Mouse (Mus musculus): ENCODE measurements around the gene Dnajc16. TPM values are rescaled to one million over a fixed set of nuclear protein-coding genes. Genes with fewer than 3 reads are reported as not detected.
"Not testable (repeated sequence)": the region's sequence is repeated elsewhere in the genome, so short reads cannot be mapped to it uniquely, and the experiment has no call there.

Gene Dnajc16
- total RNA-seq, 2 experiments from 2014 or later = 10.1 to 12.0 TPM

DNA sequence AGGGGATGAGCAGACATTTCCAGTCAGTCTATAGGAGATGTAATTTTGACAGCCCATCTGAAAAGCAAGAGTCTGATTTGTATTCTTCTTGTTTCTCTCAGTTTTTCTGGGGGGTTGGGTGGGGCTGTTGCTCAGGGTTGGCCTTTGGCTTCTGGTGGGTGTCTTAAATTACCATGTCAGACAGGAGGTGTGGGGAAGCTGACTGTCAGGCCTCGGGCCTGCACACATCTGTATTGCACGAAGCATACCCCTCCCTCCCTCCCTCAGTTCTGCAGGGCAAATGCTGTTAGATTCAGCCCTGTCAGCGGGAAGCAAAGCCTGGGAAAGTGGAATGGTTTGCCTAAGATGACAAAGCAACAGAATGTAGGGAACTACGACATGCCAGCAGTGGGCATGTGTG is 6.2 kb upstream of the Dnajc16 start:
- no peak for DNase-seq

DNA sequence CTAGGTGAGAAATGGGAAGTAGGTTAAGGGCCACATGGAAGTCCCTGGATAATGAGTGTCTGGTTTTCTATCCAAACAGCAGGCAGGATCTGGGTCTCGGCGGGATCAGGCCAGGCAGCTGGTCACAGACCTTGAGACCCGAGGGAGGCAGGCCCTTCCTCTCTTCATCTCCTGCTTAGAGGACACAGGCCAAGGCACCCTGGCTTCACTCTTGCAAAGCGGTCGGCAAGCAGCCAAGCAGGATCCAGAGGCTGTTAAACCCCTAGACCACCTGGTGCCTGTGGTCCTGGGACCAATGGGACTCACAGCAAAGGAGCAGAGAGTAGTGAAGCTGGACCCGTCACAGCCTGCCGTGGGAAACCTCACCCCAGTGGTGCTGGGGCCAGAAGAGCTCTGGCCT is 5.6 kb upstream of the Dnajc16 start:
- peak; percentile 28 for DNase-seq

DNA sequence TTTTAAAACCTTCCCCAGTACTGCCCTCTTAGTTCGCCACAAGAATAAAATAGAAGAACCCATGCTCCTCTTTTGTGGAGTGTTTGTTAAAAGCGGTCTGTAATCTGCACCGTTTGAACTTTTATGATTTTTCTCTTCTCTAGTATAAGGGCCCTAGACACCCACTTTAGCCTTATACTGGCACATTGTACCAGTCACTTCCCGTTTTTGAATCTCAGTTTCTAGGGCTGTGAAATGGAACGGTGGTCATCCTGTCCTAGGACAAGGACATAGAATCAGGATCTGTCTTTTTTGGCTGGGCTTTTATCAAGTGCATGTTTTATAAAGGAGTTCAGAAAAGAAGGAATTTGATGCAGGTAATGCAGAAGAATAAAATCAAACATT is 3.4 kb upstream of the Dnajc16 start:
- DNase-seq = no peak

DNA sequence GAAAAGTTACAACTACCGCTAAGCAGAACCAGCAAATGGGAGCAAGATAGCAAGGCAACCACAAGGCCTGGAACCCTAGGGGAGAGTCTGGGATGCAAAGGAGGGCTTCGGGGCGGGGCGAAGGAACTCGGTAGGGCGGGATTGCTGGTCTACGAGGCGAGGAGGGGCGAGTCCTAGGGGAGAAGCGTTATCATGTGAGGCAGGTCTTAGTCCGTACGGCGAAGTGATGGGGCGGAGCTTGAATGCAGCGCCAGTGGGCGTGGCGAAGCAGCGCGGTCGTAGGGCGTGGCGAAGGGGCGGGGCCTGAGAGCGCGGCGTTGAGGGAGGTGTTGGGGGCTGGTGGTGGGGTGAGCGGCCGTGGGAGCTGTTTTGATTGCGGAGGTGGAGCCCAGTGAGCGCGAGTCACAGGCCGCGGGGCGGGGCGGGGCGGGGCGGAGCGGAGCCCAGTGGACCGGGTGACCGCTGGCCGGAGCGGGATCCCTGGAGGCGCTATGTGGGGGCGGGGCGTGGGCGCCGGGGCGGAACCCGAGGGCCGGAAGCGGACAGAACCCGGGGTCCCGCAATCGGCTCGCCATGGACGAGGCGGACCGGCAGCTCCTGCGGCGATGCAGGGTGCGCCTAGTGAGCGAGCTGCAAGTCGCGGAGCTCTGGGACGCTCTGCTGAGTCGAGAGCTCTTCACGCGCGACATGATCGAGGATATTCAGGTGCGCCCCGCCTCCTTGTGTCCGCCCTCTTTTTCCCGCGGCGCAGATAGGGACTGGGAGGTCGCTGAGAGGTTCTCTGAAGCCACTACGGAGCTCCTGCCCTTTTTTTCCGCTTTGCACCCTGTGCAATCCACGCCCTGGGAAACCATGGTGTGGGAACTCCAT is 2.8 kb upstream of the Dnajc16 start, which contains the start of gene Casp9:
TSS of gene Casp9 (plus strand) at position 331 of the 870 bp plus-strand sequence.
- DNase-seq = peak; percentile 97

DNA sequence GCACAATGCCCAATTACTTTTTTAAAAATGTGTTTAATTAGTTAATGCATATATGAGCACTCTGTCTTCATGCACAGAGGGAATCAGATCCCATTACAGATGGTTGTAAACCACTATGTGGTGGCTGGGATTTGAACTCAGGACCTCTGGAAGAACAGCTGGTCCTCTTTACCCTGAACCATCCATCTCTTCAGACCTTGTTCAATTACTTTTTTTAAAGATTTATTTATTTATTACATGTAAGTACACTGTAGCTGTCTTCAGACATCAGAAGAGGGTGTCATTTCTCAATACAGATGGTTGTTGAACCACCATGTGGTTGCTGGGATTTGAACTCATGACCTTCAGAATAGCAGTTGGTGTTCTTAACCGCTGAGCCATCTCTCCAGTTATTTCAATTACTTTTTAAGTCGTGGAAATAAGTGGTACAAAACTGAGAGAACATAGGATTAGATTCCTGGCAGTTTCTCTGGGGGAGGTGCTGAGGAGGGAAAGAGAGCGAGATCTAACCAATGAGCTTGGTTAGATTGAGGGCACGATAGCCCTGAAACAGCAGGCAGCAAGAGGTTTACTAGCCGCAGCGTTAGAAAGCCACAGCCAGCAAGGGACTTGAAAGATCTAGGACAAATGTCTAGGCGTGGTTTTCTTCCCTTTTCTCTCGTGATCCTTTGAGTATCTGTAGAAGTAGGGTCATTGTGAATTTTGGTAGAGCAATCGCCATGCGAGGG is 2.0 kb upstream of the Dnajc16 start:
- no peak for DNase-seq

DNA sequence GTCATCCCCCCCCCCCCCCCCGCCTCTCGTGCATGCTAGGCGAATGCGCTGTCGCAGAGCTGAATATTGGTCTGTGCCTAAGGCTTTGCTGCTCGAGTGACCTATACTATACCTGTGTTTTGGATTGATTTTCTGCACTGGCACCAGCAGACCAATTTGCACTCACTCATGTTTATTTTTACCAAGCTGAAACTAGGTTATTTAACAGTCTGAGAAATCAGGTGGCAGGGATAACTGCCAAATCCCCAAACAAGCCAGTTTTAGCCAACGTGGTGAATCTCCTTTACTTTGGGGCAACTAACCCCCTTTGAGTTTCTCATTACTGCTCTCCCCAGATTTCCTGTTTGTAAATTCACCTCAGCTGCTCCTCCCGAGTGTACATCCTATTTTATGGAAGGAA is 1.2 kb upstream of the Dnajc16 start:
- DNase-seq = no peak

DNA sequence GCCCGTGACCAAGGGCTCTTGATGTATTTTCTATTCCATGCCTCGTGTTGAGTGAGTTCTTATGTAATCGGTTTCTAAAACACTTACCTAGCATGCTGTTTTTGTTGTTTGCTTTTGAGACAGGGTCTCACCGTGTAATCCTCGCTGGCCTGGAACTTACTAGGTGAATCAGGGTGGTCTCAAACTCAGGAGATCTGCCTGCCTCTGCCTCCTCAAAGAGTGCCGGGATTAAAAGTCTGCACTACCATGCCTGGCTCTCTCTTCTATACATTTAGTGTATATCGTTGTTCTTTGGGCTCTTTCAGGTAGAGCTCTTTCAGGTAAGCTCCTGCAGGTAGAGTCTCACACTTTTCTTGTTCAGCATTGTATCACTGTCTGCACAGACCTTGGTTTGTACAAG is 755 bp upstream of the Dnajc16 start:
- DNase-seq = no peak

DNA sequence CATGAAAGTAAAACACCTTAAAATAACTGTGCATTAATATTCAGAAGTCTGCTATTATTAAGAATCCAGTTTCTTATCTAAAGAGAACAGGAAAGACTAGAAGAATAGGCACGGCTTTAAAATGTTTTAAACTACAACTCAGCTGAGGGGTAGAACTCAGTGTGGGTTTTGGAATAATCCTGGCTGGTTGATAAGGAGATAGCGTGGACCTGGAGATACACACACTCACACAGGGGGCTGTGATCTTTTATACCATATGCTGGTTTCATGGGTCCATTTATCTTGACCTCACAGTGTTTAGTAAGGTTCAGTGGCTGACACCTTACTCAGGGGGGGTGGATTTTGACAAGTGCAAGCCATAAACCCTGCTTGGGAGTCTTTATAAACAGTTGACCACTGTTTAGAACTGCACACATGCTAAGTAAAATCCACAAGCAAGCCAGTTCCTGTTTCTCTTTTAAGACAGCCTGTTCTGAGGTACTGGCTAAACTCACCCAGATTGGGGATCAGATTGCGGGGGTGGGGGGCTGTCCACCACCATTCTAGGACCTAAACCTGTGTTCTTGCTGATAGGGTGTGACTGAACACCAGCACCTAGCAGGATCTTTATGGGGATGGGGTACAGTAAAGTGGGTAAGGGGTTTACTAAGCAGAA is 1.0 kb downstream of the Dnajc16 start:
- DNase-seq = no peak

DNA sequence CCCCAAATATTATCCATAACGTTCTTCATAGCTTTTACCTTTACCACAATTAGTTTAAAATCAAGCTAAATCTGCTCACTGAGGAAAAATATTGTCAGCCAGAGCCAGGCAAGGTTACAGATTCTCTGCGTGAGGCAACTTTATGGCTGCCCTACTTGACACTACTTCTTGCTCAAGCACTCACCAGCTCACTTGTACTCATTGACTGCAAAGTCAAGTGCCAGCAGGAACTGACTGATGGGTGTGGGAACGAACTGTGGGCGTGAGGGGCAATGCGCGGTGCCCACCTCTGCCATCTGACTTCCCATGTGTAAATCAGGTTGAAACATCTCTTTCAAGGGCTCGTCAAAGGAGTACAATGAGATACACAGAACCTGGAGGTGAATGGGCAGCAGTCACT is 3.3 kb downstream of the Dnajc16 start:
- no peak for DNase-seq

DNA sequence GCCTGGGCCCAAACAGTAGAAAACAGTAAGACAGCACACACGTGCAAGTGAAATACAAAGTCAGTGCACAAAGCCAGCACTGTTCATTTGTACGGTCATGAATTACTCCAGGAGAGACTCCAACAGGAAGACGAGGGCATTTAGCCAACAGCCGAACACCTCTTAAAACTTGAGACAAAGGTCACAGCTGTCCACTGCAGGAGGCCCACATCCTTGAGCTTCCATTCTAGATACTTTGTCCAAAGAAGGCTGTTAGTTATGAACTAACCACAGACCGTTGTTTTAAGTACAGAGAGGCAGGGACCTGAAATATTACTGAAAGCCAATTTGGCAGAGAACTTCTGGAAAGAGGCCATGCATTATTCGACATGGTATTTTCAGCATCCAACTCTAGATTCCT is 3.7 kb downstream of the Dnajc16 start:
- DNase-seq = no peak

DNA sequence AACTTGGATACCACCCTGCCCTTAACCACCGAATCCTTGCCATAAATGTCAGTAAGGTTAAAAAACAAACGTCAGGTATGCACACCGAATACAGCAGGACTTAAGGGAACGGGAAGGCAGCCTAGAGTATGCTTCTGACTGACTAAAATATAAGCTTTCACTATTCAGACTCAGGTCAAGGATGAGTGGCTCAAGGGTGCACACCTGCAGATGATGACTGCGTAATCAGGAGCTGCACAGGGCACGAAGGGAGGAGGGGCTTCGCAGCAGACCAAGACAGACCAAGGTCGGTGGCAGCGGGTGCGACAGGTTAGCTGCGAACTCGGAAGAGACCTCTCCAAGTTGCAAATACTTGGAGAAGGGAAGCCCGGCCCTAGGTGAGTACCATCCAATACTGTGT is 4.6 kb downstream of the Dnajc16 start:
- DNase-seq = no peak

DNA sequence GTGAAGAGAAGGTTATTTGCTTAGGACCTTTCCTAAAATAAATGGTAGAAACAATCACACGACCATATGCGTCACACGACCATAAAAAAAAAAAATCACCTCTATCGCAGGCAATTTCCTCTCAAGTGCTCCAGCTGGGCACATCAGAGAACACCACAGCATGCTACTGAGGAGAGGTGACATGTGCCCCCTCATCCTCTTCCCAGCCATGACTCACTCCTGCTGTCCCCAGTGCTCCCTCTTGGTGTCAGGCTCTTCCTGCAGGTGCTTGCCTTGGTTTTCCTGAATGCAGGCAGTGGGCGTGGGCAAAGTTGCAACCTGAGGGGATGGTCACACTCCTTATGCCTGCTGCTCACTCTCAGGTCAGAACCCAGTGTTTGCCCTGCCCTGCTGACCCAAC is 5.9 kb downstream of the Dnajc16 start:
- DNase-seq = no peak

DNA sequence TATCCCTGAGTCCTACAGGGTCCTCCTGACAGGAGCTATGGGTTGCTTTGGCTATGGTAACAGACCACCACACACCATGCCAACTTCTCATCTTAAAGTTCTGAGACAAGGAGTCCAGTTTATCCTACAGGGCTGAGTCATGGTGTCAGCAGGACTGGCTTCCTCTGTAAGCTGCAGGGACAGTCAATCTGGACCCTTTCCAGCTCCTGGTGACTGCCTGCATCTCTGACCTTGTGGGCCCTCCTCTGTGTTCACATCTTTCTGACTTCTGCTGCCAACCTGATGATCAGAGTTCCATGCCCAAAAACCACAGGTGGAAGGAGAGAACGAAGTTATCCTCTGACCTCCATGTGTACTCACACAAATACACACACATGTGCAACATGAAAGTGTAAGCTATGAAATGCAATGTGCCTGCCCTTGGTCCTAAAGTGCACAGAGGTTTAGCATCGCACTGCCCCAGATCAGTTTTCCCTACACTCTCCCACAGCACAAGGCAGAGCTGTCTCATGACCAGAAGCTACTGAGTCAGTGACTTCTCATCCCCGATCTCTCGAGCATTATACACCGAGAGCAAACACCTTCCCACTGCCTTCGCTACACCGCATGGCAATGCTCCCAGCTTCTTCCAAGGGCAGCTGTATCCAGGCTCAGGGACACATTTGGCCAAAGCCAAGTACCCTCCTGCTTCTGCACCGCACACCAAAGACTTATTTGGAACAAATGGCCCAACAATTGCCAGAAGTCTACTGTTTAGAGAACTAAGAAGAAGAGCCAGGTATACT is 9.3 kb downstream of the Dnajc16 start:
- no peak for DNase-seq

DNA sequence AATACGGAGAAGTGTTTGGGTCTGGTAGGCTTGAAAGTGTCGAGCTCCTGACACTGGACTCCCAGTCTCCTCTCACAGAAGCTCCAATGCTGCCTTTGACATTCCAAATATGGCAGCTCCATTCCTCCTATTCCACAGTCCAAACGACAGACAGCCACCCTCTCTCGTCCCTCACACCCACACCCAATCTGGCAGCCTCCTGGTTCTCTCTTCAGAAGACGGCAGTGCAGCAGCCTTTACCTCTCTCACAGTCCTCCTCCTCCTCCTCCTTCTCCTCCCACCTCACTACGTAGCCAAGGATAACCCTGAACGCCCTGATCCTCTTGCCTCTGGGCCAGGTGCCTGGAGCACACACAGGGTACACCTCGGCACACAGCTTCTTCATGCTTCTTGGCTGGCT is 10.9 kb downstream of the Dnajc16 start:
- no peak for DNase-seq

DNA sequence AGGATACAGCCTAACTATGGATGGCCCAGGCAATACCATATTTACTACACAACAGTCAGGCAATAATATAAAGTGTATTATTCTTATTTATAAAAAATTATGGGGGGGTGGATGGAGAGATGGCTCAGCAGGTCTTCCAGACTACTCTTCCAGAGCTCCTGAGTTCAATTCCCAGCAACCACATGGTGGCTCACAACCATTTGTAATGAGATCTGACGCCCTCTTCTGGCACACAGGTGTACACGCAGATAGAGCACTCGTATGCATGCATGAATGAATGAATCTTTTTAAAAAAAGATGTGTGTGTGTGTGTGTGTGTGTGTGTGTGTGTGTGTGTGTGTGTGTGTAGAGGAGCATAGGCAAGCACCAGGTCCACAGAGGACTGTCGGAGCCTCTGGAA is 17.7 kb downstream of the Dnajc16 start:
- not testable (repeated sequence) for DNase-seq

DNA sequence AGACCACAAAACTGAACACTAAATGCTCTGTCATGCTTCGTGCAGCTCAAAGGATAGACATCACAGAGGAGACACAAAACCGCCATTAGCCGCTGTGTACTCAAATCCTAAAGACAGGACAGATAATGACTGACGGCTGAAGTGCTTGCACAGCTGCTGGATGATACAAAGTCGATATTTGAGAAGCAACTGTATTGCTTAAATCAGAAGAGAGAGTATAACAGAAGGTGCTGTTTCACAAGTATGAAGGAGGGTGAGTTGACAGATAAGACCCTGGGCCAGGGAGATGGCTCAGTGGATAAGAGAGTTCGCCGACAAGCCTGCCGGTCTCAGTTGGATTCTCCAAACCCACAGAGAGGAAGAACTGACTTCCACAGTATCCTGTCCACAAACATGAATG is 18.9 kb downstream of the Dnajc16 start:
- DNase-seq = no peak

DNA sequence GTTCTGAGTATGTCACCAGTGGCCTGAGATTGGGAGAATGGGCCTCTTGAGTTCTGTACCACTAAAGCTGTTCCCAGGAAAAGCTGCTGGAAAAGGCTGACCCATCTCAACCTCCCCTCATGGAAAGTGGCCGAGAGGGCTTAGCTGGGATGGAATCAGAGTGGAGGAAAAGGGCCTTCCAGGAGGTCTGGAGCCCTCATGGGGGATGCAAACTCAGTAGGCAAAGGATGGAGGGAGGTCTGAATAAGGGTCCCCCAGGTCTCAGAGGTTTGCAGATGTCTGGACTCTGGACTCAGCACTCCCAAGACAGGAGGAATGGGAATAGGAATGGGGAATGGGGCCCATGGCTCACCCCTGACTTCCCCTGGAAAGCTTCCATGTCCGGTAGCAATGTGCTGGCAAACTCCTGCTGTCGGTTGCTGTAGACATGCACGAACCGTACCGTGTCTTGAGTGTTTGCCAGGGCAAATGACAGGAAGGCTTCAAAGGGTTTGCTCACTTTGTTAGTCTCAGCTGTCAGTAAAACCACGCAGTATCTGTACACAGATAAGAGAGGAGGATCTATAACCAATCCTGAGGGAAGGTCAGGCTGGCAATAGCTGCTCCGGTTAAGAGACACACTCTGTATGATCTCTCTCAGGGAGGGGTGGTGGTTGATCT is 21.1 kb downstream of the Dnajc16 start:
- DNase-seq = no peak

DNA sequence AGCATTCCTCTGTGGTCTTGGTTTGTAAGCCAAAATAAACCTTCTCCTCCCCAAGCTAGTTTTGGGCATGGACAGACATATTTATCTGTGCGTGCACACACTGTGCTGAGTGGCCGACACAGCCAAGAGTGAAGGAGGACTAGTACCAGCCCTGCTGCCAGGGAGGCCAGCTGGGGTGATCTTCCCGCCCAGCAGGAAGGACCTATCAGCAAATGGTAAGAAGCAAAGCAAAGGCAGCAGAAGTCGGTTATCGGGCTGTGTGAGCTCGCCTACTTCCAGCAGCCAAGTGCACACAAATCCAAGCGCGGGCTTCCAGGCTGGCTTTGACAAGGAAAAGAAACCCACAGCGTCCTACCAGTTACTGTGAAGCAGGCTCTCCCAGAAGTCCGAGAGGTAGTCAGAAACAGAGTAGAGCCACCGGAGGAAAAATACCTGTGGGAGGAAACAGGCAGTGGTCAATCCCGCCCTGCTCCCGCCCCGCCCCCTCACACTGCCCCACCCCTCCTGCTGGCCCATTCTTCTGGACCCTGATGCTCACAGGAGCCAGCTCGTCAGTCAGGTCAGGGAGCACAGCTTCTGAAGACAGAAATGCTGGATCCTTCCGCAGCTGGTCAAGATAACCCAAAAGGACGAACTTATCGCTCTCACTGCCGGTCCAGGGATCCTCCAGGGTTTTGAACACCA is 23.2 kb downstream of the Dnajc16 start:
- DNase-seq = no peak

DNA sequence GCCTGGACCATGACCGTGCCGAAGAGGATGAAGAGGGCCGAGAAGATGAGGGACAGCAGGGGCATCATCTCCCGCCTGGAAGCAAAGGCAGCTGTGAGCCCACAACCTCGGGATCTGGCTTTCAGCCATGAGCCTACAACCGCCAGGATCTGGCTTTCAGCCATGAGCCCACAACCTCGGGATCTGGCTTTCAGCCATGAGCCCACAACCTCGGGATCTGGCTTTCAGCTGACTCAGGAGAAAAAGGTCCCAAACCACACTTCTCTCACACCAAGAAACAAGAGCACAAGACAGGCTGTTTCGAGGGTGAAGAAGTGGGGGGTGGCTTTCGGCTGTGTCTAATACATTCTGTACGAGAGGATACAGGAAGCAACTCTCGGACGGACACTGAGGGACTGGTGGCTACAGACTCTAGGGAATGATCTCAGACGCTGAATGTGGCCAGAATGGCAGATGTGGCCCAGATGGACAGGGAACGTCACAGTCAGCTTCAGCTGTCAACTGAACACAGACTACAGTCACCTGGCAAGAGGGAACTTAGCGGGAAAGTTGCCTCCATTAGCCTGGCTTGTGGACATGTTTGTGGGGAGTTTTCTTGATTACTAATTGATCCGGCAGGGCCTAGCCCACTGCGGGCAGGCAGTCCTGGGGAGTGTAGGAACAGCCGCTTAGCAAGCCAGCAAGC is 23.9 kb downstream of the Dnajc16 start:
- DNase-seq = no peak

DNA sequence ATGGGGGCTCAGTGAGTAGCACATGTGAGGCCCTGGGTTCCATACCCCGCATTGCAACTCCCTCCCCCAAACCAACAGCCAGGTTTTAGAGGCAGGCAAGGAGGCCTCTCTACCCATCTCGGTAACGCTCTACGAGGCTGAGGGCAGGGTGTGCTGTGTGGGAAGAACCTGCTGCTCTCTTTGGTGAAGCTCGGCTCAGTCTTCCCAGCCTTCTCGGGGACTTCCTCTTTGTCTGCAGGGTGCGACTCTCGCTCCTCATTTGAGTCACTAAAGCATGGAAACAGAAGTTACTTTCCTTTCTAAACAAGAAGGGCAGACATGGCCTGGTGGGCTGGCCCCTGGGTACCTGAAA is 24.4 kb downstream of the Dnajc16 start:
- DNase-seq = no peak

DNA sequence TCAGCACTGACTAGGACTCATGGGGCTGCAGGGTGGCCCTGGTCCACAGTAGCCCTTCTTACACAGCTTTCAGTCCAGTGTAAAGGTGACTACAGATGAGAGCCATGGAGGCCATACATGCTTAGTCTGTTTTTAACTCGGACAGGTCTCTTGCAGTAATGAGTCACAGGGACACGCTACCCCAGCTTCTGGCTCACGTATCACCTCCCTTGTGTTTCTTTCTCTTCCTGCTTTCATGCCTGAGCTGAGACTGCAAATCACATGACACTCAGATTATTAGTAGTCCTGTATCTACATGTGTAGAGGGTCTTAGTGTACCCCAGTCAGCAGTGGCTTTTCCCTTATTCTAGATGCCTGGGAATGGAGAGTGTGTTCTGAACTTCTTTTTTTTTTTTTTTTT is 25.7 kb downstream of the Dnajc16 start:
- no peak for DNase-seq

All from gastrocnemius, postnatal 25 days (tissue).